Mouse (Mus musculus) right cerebral cortex, postnatal 4 days (tissue): Measurements from ENCODE around the gene Tufm.

ENCODE experiments used
- DNase-seq: peaks from one replicate; pipeline ENCODE4 v3.0.0-alpha.2; 2022

Gene Tufm

GRCm38 (mm10) chr7:126487052-126487483, at the start of gene Tufm:
Gene Tufm, plus strand, starts transcription at chr7:126487361.
- peak; percentile 91 for DNase-seq

DNA sequence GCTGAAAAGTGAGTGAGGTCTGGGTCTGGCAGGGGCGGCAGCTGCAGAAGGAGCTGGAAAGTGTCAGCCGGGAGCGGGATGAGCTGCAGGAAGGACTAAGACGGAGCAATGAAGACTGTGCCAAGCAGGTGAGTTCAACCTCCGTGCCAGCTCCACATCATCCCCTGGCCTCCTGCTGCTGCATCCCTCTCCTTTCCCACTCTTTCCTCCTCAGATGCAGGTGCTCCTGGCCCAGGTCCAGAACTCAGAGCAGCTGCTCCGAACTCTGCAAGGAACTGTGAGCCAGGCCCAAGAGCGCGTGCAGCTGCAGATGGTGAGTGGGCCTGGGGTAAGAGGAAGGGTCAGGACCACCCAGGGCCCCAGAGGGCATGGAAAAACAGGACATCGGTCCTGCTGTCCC, 47.0 kb upstream of the Tufm start:
- no peak for DNase-seq

DNA sequence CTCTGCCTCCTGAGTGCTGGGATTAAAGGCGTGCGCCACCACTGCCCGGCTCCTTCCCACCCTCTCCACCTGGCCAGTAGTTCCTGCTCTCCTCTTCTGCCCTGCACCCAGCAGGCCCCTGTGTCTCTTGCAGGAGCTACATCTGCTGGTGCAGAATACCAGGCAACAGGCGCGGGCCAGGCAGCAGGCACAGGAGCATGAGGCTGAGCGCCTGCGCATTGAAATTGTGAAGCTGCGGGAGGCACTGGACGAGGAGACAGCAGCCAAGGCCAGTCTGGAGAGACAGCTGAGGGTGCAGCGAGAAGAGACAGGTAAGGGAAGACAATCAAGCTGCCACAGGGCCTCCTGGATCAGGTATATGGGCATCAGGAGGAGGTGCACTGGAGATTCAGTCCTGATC, 43.2 kb upstream of the Tufm start:
- no peak for DNase-seq

DNA sequence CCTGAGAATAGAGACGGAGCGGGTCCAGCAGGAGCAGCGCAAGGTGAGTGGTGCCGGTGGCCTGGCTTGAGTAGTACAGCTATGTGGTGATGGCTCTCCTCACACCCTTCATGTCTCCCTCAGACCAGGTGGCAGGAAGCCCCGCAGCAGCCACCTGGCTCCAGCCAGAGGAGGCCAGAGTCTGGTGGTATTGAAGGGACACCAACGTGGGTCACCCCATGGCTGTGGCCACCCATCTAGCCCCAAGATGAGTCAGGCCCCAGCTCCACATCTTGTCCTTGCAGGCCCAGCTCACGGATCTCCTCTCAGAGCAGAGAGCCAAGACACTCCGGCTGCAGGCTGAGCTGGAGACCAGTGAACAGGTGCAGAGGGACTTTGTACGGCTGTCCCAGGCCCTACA, 42.6 kb upstream of the Tufm start:
- no peak for DNase-seq

- DNase-seq = no peak
Measured at GRCm38 (mm10) chr7:126445104-126445815, 41.9 kb upstream of the Tufm start.

DNA sequence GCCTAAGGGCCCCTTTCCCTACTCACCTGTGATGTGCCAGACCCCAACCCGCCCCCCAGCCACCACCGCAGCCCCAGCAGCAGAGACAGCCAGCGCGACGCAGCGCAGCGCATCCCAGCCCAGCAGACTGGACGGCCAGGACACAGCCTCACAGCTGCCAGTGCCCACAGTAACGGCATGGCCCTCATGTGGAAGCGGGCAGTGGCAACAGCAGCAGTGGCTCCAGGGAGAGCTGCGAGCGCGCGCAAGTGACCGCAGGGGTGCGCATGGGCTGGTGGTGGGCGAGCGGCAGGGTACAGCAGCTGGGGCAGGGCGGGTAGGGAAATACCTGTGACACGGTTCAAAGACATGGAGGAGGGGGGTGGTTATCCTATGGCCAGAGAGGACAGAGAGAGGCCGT, 40.9 kb upstream of the Tufm start:
- DNase-seq = no peak

DNA sequence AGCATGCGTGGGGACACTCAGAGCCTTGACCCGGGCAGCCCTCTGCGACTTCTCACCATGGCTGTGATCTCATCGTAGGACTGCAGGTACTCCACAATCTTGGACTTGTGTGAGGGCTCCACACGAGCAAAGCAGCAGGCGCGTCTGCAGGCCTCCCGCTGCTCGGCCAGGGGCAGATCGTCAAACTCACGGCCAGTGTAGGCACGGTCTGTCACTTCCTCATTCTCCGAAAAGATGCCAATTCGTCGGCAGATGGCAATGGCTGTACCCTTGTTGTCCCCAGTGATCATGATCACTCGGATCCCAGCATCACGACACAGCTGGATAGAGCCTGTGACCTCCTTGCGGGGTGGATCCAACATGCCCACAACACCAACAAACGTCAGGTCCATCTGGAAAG, 38.7 kb upstream of the Tufm start:
- no peak for DNase-seq

GRCm38 (mm10) chr7:126449991-126450390, 37.2 kb upstream of the Tufm start:
- no peak for DNase-seq

DNA sequence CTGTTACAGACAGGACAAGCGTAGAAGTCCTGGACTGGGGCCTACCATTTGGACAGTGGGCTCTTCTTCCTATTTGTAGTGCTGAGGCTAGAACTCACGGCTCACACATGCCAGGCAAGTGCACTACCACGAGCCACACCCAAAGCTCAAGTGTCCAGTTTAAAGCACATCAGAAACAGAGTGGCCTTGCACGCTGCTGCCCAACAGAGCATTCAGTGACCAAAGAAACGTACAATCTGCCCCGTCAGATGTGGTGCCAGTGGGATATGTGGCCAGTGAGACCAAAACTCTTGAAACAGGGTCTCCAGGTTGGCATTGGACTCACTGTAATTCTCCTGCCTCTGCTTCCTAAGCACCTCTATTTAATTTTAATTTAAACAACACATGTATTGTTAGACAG, 36.5 kb upstream of the Tufm start:
- DNase-seq = no peak

DNA sequence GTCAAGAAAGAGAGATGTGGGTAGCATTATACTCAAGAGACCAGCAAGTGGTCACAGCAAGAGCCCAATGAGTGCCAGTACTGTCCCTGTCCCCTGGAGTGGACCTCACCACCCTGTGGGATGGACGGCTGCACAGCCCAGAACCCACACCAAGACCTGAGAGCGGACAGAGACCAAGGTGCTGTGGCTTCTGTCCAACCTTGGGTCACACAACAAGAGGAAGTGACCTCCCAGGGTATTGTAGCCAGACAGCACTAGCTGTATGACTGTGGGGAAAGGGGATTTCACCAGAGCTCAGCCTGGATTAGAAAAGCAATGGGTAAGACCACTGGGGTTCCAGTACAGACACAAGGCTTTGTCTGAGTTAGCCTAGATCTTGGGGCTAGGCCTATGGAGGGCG, 34.9 kb upstream of the Tufm start:
- no peak for DNase-seq

DNA sequence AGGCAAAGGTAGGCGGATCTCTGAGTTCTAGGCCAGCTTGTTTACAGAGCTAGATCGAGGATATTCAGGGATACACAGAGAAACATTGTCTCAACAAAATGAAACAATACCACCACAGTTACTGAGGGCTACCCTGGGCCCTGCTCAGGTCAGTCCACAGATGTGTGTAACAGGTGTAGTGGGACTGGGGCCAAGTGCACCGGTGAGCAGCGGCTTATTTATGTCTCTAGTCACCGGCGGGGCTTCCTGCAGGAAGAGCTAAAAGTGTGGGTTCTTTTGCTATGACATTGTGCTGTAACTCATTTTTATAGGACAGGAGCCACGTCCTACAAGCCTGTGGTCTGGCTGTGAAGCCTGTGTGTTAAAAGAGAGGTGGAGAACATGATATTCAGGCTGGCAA, 33.3 kb upstream of the Tufm start:
- no peak for DNase-seq

- DNase-seq = no peak
Measured at GRCm38 (mm10) chr7:126455242-126455641, 31.9 kb upstream of the Tufm start.

GRCm38 (mm10) chr7:126456382-126457266, 30.5 kb upstream of the Tufm start:
- DNase-seq = no peak

GRCm38 (mm10) chr7:126458225-126458624, 28.9 kb upstream of the Tufm start:
- no peak for DNase-seq

DNA sequence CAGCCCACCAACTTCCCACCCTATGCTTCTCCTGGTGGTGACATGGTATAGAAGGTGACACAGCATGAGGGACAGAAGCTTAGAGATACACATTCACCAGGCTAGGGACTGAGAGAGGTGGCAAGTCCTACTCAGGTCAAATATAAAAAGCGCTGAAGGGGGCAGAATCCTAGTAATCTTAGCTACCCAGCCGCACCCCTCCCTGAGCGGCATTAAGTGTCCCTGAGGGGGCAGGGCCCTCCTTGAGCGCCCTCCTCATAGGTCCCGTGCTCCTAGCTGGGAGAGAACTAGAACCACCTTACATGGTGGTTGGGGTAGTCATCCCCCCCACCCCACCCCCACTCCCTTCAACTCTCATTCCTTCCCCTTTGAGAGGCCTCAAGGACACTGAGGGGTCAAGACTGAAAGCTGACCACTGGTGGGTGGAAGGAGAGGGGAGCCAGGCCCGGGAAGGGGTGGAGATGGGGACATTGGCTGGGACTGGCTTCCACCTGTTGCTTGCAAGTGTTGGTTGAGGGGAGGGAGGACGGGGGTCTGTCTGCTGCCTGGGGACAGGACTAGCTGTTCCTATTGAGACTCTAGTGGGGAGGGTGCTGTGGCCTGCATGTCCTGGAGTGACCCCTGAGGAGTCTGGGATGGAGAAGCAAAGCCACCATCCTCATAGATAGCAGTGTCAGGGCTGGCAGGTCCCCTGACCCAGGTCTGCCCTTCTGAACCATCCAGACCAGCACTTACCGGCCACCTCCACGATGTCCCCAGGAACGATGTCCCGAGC, 28.1 kb upstream of the Tufm start:
- no peak for DNase-seq

DNA sequence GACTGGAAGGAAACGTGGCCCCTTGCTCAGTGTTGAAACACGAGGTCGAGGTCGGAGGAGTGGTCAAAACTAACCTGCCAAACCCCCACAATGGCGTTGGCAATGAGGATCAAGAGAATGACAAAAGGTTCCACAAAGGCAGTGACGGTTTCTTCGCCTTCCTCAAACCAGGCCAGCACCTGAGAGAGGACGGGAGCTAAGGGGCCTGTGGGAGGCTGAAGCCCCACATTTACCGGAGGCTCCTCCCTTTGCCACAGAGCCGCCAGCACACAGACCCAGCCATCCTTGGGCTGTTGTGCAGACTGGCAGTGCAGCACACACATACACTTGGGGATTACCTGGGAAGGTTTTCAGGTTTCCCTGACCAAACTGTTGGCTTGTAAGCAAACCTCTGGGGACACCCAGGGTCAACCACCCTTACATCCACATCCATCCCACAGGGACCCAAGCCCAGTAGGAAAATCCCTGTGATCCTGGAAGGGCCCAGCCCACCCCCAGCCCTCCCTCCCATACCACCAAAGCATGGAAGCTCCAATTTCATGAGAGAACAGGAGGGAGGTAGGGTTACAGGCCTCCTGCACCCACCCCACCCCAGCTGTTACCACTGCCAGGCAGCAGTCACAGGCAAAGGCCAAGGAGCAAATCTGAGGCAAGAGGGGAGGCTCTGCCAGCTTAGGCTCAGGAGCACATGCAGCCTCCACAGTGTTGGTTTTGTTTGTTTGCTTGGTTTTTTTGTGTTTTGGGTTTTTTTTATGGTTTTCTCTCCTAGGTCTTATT, 26.4 kb upstream of the Tufm start:
- no peak for DNase-seq

GRCm38 (mm10) chr7:126461626-126462025, 25.5 kb upstream of the Tufm start:
- DNase-seq = no peak

GRCm38 (mm10) chr7:126463004-126463403, 24.2 kb upstream of the Tufm start, which contains the start of gene Atp2a1:
Gene Atp2a1, minus strand, starts transcription at chr7:126463108.
- DNase-seq = no peak

- DNase-seq = no peak
Measured at GRCm38 (mm10) chr7:126463547-126463946, 23.6 kb upstream of the Tufm start.

DNA sequence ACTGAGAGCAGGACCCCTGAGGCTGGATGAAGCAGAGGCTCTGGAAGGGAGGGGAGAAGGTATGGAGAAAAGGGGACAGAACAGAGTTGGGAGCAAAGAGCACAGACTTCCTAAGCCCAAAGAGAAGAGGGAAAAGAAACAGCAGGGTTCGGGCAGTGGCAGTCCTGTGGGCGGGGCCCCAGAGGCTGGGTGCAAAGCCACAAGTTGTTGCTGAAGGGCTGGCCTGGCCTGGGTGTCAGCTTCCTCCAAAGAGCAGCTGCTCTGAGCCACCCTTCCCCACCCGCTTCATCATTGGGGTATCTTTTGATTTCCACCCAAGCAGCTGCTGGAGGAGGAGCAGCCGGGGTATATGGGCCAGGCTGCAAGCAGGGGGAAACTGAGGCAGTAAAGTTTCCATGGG, 23.0 kb upstream of the Tufm start:
- no peak for DNase-seq

GRCm38 (mm10) chr7:126464836-126465235, 22.3 kb upstream of the Tufm start:
- DNase-seq = no peak

DNA sequence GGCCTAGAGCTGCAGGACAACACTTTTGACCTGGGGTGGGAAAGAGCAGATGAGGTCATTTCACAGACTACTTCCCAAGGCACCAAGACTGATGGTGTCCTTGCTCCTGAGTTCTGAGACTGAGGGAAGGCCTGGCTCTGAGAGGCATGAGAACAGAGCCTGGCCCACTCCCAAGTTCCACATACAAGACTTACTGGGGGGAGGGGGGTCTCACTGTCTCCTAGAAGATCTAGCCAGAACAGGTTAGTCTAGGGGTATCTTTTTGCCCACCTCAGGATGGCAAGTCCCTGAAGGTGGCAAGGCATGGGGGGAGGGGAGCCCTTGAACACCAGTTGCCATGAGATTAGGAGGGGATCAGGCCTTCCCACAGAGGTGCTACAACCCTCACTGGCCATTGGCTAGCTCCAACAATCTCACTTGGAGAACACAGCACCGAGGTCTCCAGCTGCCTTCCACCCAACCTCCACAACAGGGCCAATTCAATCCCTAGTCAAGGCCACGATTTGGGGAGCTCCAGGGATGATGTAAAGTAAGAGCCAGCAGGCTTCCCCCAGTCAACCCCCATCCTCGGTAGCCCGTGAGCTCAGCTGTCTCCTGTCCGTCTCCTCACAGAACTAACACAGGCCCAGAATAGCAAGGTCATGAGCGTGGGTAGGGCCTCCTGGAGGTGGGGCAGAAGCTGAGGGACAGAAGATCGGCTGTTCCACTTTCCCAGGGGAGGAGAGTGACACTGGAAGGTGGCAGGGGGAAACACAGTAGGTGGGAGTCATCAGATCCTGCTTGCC, 21.7 kb upstream of the Tufm start:
- no peak for DNase-seq
